Mouse (Mus musculus) CH12.LX (cell line): Measurements from ENCODE around the gene Gm17482. TPM values are rescaled to one million over a fixed set of nuclear protein-coding genes. Genes with fewer than 3 reads are reported as not detected.

Source experiments
- DNase-seq: peaks from one replicate; pipeline ENCODE4 v3.0.0-alpha.2; 2013; ENCODE audit errors: extremely low read depth
- H3K27ac ChIP-seq: 2 replicates; pipeline ENCODE4 v1.5.1; 2012; ENCODE audit warnings: low read depth, mild to moderate bottlenecking, control low read depth, moderate library complexity; ENCODE audit not compliant: insufficient read depth
- H3K27me3 ChIP-seq: replicated peaks from 2 replicates; pipeline ENCODE3; 2012; ENCODE audit warnings: inconsistent platforms
- H3K36me3 ChIP-seq, 2 experiments: replicated peaks in 1 of 2; 2 replicates each; pipeline versions ENCODE3 to v1.6.1; 2012; ENCODE audit warnings: inconsistent platforms in 1 of 2, low read length in 1 of 2, mild to moderate bottlenecking in 1 of 2, mixed read lengths in 1 of 2, moderate library complexity in 1 of 2; ENCODE audit not compliant: control insufficient read depth in 1 of 2, insufficient read depth in 1 of 2
- H3K4me1 ChIP-seq, 2 experiments: 2 replicates each; pipeline ENCODE4 v1.6.1; 2012; ENCODE audit warnings: inconsistent platforms in 1 of 2, moderate library complexity in 1 of 2; ENCODE audit not compliant: insufficient read depth in 2 of 2, control insufficient read depth in 1 of 2
- H3K4me2 ChIP-seq: 2 replicates; pipeline ENCODE4 v1.6.1; 2012; ENCODE audit warnings: low read depth, mild to moderate bottlenecking, control low read depth; ENCODE audit not compliant: poor library complexity, insufficient read depth, severe bottlenecking
- H3K4me3 ChIP-seq, 3 experiments: fragments of 150-350 bp in 1 of 3; sonication (generic) in 1 of 3; replicated peaks in 1 of 3; 2 replicates each; pipeline versions ENCODE3 to v1.5.1; 2011 to 2012; ENCODE audit warnings: low read depth in 2 of 3, low read length in 2 of 3, mild to moderate bottlenecking in 2 of 3, moderate library complexity in 2 of 3, control low read depth in 1 of 3, improper control_type of control experiment in 1 of 3, inconsistent platforms in 1 of 3, mixed read lengths in 1 of 3; ENCODE audit not compliant: poor library complexity in 1 of 3
- H3K79me2 ChIP-seq: replicated peaks from 2 replicates; pipeline ENCODE4 v1.6.1; 2012; ENCODE audit warnings: mild to moderate bottlenecking, moderate library complexity; ENCODE audit not compliant: control insufficient read depth, poor library complexity, insufficient read depth, severe bottlenecking; ENCODE audit errors: extremely low read depth
- H3K9ac ChIP-seq: 2 replicates; pipeline ENCODE4 v1.6.1; 2012; ENCODE audit warnings: low read depth, mild to moderate bottlenecking, control low read depth, moderate library complexity; ENCODE audit not compliant: insufficient read depth
- H3K9me3 ChIP-seq: replicated peaks from 2 replicates; pipeline ENCODE3; 2012; ENCODE audit warnings: low read length, inconsistent platforms, mixed read lengths
- CHD1 ChIP-seq: IDR thresholded peaks from 2 replicates; pipeline ENCODE4 v1.6.1; 2012; ENCODE audit warnings: low read depth, low read length, improper control_type of control experiment, inconsistent platforms
- CHD2 ChIP-seq: IDR thresholded peaks from 2 replicates; pipeline ENCODE4 v1.6.1; 2011; ENCODE audit warnings: low read length, improper control_type of control experiment
- CTCF ChIP-seq, 2 experiments: IDR thresholded peaks in 1 of 2; conservative IDR thresholded peaks in 1 of 2; 2 replicates each; pipeline ENCODE4 v1.5.1; 2011 to 2012; ENCODE audit warnings: low read depth in 2 of 2, low read length in 2 of 2, improper control_type of control experiment in 1 of 2, inconsistent platforms in 1 of 2, mild to moderate bottlenecking in 1 of 2, moderate library complexity in 1 of 2
- ELF1 ChIP-seq: IDR thresholded peaks from 2 replicates; pipeline ENCODE4 v1.6.1; 2014; ENCODE audit warnings: low read depth, mild to moderate bottlenecking, inconsistent platforms, low read length, improper control_type of control experiment
- EP300 ChIP-seq: IDR thresholded peaks from 2 replicates; pipeline ENCODE4 v1.6.1; 2011; ENCODE audit warnings: low read length, improper control_type of control experiment
- GABPA ChIP-seq: IDR thresholded peaks from 2 replicates; pipeline ENCODE4 v1.6.1; 2012; ENCODE audit warnings: low read depth, low read length, improper control_type of control experiment, inconsistent platforms; ENCODE audit not compliant: insufficient replicate concordance
- HCFC1 ChIP-seq: IDR thresholded peaks from 2 replicates; pipeline ENCODE4 v1.6.1; 2012; ENCODE audit warnings: low read depth, mild to moderate bottlenecking, inconsistent platforms, low read length, improper control_type of control experiment
- JUN ChIP-seq: IDR thresholded peaks from 2 replicates; pipeline ENCODE4 v1.6.1; 2011; ENCODE audit warnings: low read depth, mild to moderate bottlenecking, low read length, improper control_type of control experiment, moderate library complexity; ENCODE audit not compliant: insufficient read depth
- KAT2A ChIP-seq: IDR thresholded peaks from 2 replicates; pipeline ENCODE4 v1.6.1; 2012; ENCODE audit warnings: low read length, improper control_type of control experiment, inconsistent platforms; ENCODE audit not compliant: insufficient replicate concordance
- MAZ ChIP-seq: IDR thresholded peaks from 2 replicates; pipeline ENCODE4 v1.6.1; 2012; ENCODE audit warnings: low read depth, mild to moderate bottlenecking, inconsistent platforms, low read length, improper control_type of control experiment, moderate library complexity
- MEF2A ChIP-seq: IDR thresholded peaks from 2 replicates; pipeline ENCODE4 v1.6.1; 2014; ENCODE audit warnings: low read depth, mild to moderate bottlenecking, inconsistent platforms, low read length, improper control_type of control experiment, borderline replicate concordance
- MXI1 ChIP-seq: IDR thresholded peaks from 2 replicates; pipeline ENCODE4 v1.6.1; 2011; ENCODE audit warnings: mild to moderate bottlenecking, low read depth, low read length, improper control_type of control experiment
- NELFE ChIP-seq: IDR thresholded peaks from 2 replicates; pipeline ENCODE4 v1.6.1; 2011; ENCODE audit warnings: low read depth, low read length, improper control_type of control experiment
- PAX5 ChIP-seq: IDR thresholded peaks from 2 replicates; pipeline ENCODE4 v1.6.1; 2012; ENCODE audit warnings: low read length, inconsistent platforms, mixed read lengths
- POLR2A ChIP-seq: IDR thresholded peaks from 2 replicates; pipeline ENCODE4 v1.6.1; 2011; ENCODE audit warnings: low read depth, mild to moderate bottlenecking, improper control_type of control experiment, low read length
- RAD21 ChIP-seq: IDR thresholded peaks from 2 replicates; pipeline ENCODE4 v1.6.1; 2011; ENCODE audit warnings: low read depth, mild to moderate bottlenecking, low read length, improper control_type of control experiment, moderate library complexity
- RCOR1 ChIP-seq: conservative IDR thresholded peaks from 2 replicates; pipeline ENCODE4 v1.6.1; 2012; ENCODE audit warnings: low read depth, mild to moderate bottlenecking, inconsistent platforms, low read length, improper control_type of control experiment
- SMC3 ChIP-seq: IDR thresholded peaks from 2 replicates; pipeline ENCODE4 v1.6.1; 2011; ENCODE audit warnings: low read depth, low read length, improper control_type of control experiment
- UBTF ChIP-seq: IDR thresholded peaks from 2 replicates; pipeline ENCODE4 v1.6.1; 2012; ENCODE audit warnings: low read depth, mild to moderate bottlenecking, inconsistent platforms, low read length, improper control_type of control experiment, moderate library complexity
- USF1 ChIP-seq: IDR thresholded peaks from 2 replicates; pipeline ENCODE4 v1.6.1; 2014; ENCODE audit warnings: low read depth, mild to moderate bottlenecking, inconsistent platforms, low read length, improper control_type of control experiment
- USF2 ChIP-seq: conservative IDR thresholded peaks from 2 replicates; pipeline ENCODE4 v1.6.1; 2011; ENCODE audit warnings: low read depth, low read length, improper control_type of control experiment
- ZC3H11A ChIP-seq: IDR thresholded peaks from 2 replicates; pipeline ENCODE4 v1.6.1; 2012; ENCODE audit warnings: low read depth, mild to moderate bottlenecking, inconsistent platforms, low read length, improper control_type of control experiment
- ZKSCAN1 ChIP-seq: IDR thresholded peaks from 2 replicates; pipeline ENCODE4 v1.6.1; 2012; ENCODE audit warnings: low read depth, inconsistent platforms, low read length, improper control_type of control experiment, borderline replicate concordance
- dilution Hi-C: fragments of 300-500 bp; cut with MboI; formaldehyde crosslinking; loops from 2 replicates; pipeline ENCODE4 v1.14.3; 2020; ENCODE audit warnings: low sequenced_read_pairs; ENCODE audit not compliant: extremely low pct_unique_long_range_greater_than_20kb, extremely low pct_ligation_motif_present
- in situ Hi-C: fragments of 300-500 bp; cut with MboI; formaldehyde crosslinking; loops from 3 replicates; pipeline ENCODE4 v1.14.3; 2019; ENCODE audit warnings: low sequenced_read_pairs, low pct_ligation_motif_present, low pct_unique_long_range_greater_than_20kb, mixed read lengths
- polyA plus RNA-seq: library from polyadenylated mRNA; unstranded; fragments of >175 nt; gene quantifications from 2 replicates; pipeline ENCODE4 v1.2.1, GENCODE M21; 2012; ENCODE audit warnings: low read depth; ENCODE audit not compliant: insufficient read length
- total RNA-seq, 2 experiments: library from RNA; depleted of rRNA; stranded (reverse); fragments of 300-350 nt in 1 of 2; fragments of >200 nt in 1 of 2; gene quantifications; 2 replicates each; pipeline ENCODE4 v1.2.3; 2012 to 2014

The Gm17482 gene
- total and polyA plus RNA-seq, 3 experiments, result not detected

GRCm38 (mm10) chr6:115244222-115244621 lies 17.1 kb downstream of the Gm17482 start:
- Histone ChIP-seq H3K27me3 (no peaks in the 10 kb centered on the region), H3K9ac (no peak overlapping the region), H3K4me3 (no peak overlapping the region), H3K4me1 (no peaks in the 10 kb centered on the region), H3K36me3 (peaks cover 0 to 7% of the 10 kb centered on the region in 2 experiments), H3K4me2 (no peak overlapping the region), H3K79me2 (no peaks in the 10 kb centered on the region), H3K9me3 (no peaks in the 10 kb centered on the region), H3K27ac (no peak overlapping the region)
- TF ChIP-seq CTCF (conservative IDR thresholded peaks at IDR 0.05 in 1 of 2, IDR thresholded peaks at IDR 0.05 in 1 of 2; ENCODE audit: low read depth in 2 of 2, low read length in 2 of 2) (peak in 1 of 2 experiments; percentile 55; a peak in 2 of 4 replicates), EP300 (no peak), SMC3 (peak; percentile 61), RAD21 (peak; percentile 55), GABPA (no peak)
- in situ Hi-C loops, result no loop called here
- DNase-seq, result no peak
- dilution Hi-C loops, result no loop called here

GRCm38 (mm10) chr6:115245500-115246058 lies 18.4 kb downstream of the Gm17482 start:
- no peaks in the 10 kb centered on the region for H3K9me3 ChIP-seq
- H3K9ac ChIP-seq, result no peak overlapping the region
- no peak overlapping the region for H3K4me2 ChIP-seq
- no peak for DNase-seq
- in situ Hi-C loops (no loop called here), dilution Hi-C loops (no loop called here)
- no peak overlapping the region; the same call in 1 of the 2 replicates for H3K27ac ChIP-seq
- no peaks in the 10 kb centered on the region for H3K79me2 ChIP-seq
- H3K36me3 ChIP-seq, result peaks cover 0 to 7% of the 10 kb centered on the region in 2 experiments
- no peak overlapping the region for H3K4me3 ChIP-seq
- TF ChIP-seq ZKSCAN1, result no peak
- TF ChIP-seq CHD1, result no peak
- TF ChIP-seq POLR2A, result no peak
- TF ChIP-seq HCFC1, result no peak
- no peak for TF ChIP-seq CHD2
- no peak for TF ChIP-seq PAX5
- no peak for TF ChIP-seq RAD21
- no peak for TF ChIP-seq NELFE
- no peak for TF ChIP-seq UBTF
- TF ChIP-seq ELF1, result no peak
- TF ChIP-seq USF1, result no peak
- TF ChIP-seq ZC3H11A, result no peak
- no peak for TF ChIP-seq CTCF (conservative IDR thresholded peaks at IDR 0.05 in 1 of 2, IDR thresholded peaks at IDR 0.05 in 1 of 2; ENCODE audit: low read depth in 2 of 2, low read length in 2 of 2)
- no peak for TF ChIP-seq KAT2A
- no peak for TF ChIP-seq MAZ
- TF ChIP-seq MXI1, result no peak
- TF ChIP-seq USF2, result no peak
- no peak for TF ChIP-seq MEF2A
- TF ChIP-seq JUN, result no peak
- no peak for TF ChIP-seq RCOR1
- no peaks in the 10 kb centered on the region for H3K27me3 ChIP-seq
- H3K4me1 ChIP-seq, result no peaks in the 10 kb centered on the region
